Mouse (Mus musculus) gastrocnemius, adult 2 months (tissue): ENCODE results near the gene Ppdpf. TPM values are rescaled to one million over a fixed set of nuclear protein-coding genes. Genes with fewer than 3 reads are reported as not detected.
"Not testable (repeated sequence)": the region's sequence is repeated elsewhere in the genome, so short reads cannot be mapped to it uniquely, and the experiment has no call there.

Experiments used
- DNase-seq: peaks from one replicate; pipeline ENCODE4 v3.0.0; 2022
- H3K27ac ChIP-seq: fragments of 200-600 bp; 2 replicates; pipeline ENCODE4 v1.8.1; 2022; ENCODE audit warnings: mild to moderate bottlenecking
- H3K4me3 ChIP-seq: fragments of 200-600 bp; 2 replicates; pipeline ENCODE4 v1.8.1; 2022; ENCODE audit warnings: mild to moderate bottlenecking, moderate library complexity
- CTCF ChIP-seq: fragments of 200-600 bp; IDR thresholded peaks from 2 replicates; pipeline ENCODE4 v1.8.1; 2022; ENCODE audit warnings: antibody characterized with exemption, mild to moderate bottlenecking, moderate library complexity
- intact Hi-C: fragments of 180-260 bp; cut with DNase I; formaldehyde crosslinking; loops from one replicate; pipeline ENCODE4 v1.15.1; 2025
- total RNA-seq, 2 experiments: library from RNA; stranded (reverse); gene quantifications; 2 replicates each; pipeline ENCODE4 v1.2.3; 2021

Gene Ppdpf
- total RNA-seq, 2 experiments from 2014 or later: 39.1 to 46.2 TPM

DNA sequence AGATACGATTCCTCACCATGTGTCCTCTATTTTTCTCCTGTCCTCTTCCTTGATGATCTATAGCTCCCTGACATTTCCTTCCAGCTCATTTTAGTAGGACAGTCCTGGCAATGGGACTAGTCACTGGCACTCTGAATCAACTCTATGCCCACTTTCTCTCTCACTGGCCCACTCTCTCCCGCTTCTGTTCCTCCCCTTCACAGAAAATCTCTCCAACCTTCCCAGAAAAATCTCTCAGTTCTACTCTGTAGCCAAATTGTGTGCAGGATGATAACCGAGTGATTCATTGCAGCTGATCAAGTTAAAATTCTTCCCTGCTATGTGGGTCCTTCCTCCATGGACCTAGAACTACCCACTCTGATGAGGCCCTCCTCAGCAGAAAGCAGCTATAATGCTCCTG is 12.4 kb upstream of the Ppdpf start:
- no peak for TF ChIP-seq CTCF
- DNase-seq: no peak
- Histone ChIP-seq H3K4me3 (no peak overlapping the region), H3K27ac (no peak overlapping the region)
- intact Hi-C loops: no loop called here

DNA sequence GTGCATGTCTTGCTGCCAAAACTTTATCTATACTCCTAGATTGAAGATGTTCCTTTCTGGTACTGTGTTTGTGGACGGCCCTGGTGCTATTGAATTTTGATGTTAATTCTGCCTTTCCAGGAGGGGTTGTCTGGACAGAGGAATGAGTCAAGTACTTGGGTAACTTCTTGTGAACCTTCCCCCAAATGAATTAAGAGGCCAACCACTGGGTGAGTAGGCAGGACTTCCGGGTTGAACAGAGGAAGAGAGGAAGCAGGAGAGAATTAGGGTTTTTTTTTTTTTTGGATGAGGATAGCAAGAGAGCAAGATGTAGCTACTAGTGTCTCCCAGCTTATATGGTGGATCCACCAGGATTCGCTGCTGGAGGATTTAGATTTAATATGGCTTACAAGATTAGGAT is 9.0 kb upstream of the Ppdpf start:
- TF ChIP-seq CTCF: no peak
- intact Hi-C loops: no loop called here
- Histone ChIP-seq H3K4me3 (no peak overlapping the region), H3K27ac (no peak overlapping the region)
- no peak for DNase-seq

DNA sequence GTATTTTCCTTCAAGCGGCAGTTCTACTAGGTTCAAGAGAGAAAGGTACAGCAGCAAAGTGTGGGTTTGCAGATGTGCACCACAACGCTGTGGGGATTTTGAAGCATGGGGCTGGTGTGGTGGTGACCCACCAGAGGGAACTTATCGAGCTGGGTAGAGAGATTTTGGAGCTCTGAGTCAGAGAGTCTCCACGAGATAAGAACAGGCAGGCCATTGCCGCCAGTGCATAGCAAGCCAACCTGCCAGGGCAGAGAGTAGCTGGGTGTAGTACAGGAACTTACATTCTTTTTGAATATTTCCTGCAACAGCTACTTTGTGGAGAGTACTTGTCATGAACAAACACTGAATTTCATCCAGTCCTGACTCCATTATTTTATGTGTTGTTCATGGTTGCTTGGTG is 8.6 kb upstream of the Ppdpf start:
- Histone ChIP-seq H3K27ac (no peak overlapping the region), H3K4me3 (no peak overlapping the region)
- no peak for DNase-seq
- no peak for TF ChIP-seq CTCF
- intact Hi-C loops: no loop called here

GRCm38 (mm10) chr2:181180898-181181297 is 6.1 kb upstream of the Ppdpf start:
- intact Hi-C loops: loop anchor here (10.0 kb wide), 2 partner anchors 64 to 414 kb away; partner anchors contain the start of genes Helz2, Prpf6, Samd10 and Zfp512b
- TF ChIP-seq CTCF: no peak
- DNase-seq: no peak
- Histone ChIP-seq H3K4me3 (no peak overlapping the region), H3K27ac (no peak overlapping the region)

- Histone ChIP-seq H3K4me3 (peak overlapping the region; percentile 78), H3K27ac (peak overlapping the region; percentile 93)
- peak; percentile 100; the same call in 1 of the 2 replicates for TF ChIP-seq CTCF
- peak; percentile 88 for DNase-seq
- intact Hi-C loops: loop anchor here (1.0 to 10.0 kb wide), 5 partner anchors 58 to 408 kb away; partner anchors contain the start of genes Helz2, Prpf6, Rtel1 and Samd10
These were observed 412 bp upstream of the Ppdpf start for GRCm38 (mm10) chr2:181186635-181187034.

- Histone ChIP-seq H3K27ac (peak overlapping the region; percentile 93), H3K4me3 (peak overlapping the region; percentile 78)
- no peak for TF ChIP-seq CTCF
- intact Hi-C loops: loop anchor here (5.0 to 10.0 kb wide), 3 partner anchors 56 to 406 kb away; partner anchors contain the start of genes Helz2, Prpf6, Rtel1 and Samd10
- DNase-seq: no peak
These were observed 1.6 kb downstream of the Ppdpf start for GRCm38 (mm10) chr2:181188681-181189080.

- intact Hi-C loops: loop anchor here (5.0 to 10.0 kb wide), 3 partner anchors 55 to 405 kb away; partner anchors contain the start of genes Helz2, Prpf6, Rtel1 and Samd10
- no peak for DNase-seq
- no peak for TF ChIP-seq CTCF
- H3K4me3 ChIP-seq: no peak overlapping the region
- peak overlapping the region; percentile 93 for H3K27ac ChIP-seq
These were observed 2.3 kb downstream of the Ppdpf start for GRCm38 (mm10) chr2:181189321-181189720.

DNA sequence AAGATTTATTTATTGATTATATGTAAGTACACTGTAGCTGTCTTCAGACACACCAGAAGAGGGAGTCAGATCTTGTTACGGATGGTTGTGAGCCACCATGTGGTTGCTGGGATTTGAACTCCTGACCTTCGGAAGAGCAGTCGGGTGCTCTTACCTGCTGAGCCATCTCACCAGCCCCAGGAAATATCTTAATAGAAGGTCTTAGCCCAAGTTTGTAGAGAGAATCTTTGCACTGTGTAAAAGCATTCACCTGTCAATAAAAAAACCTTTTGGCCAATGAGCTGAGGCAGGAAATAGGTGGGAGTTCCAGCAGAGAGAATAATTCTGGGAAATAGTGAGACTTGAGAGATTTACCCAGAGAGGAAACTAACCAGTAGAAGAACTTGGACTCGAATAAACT is 4.3 kb downstream of the Ppdpf start:
- H3K27ac ChIP-seq, intact Hi-C loops, H3K4me3 ChIP-seq, DNase-seq: not testable (repeated sequence)

GRCm38 (mm10) chr2:181191936-181192335 is 4.9 kb downstream of the Ppdpf start:
- intact Hi-C loops: no loop called here
- TF ChIP-seq CTCF: no peak
- DNase-seq: no peak
- no peak overlapping the region for H3K27ac ChIP-seq
- no peak overlapping the region for H3K4me3 ChIP-seq

GRCm38 (mm10) chr2:181193044-181193443 is 6.0 kb downstream of the Ppdpf start:
- DNase-seq: no peak
- Histone ChIP-seq H3K4me3 (no peak overlapping the region), H3K27ac (no peak overlapping the region)
- intact Hi-C loops: no loop called here
- TF ChIP-seq CTCF: no peak

DNA sequence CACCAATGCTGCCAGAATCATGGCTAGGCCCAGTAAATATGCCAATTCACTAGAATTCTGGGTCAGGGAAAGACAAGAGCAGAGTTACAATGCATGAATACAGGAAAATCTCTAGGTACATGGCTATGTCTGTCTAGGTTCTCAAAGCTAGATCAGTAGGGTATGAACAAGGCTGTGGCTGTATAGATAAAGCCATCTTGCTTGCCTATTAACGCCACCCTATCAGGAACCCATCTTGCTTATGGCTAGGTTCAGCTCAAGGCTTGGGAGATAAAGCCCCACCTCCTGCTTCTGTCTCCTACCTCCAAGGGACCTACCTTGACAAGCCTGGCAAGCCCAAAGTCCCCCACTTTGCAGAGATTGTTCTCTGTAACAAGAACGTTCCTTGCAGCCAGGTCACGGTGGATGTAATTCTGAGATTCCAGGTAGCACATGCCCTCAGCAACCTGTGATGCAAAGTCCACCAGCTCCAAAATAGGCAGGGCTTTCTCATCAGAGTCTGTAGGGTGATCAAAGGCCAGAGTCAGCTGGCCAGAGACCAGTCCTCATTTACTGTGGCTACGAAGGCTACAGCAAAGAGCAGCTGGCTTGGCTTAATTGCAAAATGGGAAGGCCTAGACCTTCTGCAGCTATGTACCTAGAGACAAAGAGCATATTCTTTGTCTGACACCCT is 9.7 kb downstream of the Ppdpf start:
- intact Hi-C loops: no loop called here

DNA sequence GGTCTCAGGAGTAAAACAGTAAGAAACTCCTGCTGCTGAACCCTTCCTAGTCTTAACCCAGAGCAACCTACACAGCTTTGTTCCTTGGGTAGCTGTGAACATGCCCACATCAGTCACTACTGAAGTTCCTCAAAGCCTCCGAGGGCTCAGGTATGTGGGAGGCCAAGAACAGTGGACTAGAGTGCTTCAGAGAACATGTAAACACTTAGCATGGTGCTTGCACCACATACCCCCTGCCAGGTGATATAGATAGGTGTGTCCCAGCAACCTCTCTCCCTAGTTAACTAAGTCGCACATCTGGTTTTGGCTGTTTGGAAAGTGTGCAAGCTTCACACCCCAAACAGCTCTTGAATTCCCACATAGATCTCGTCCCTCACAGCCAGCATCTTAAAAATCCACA is 14.6 kb downstream of the Ppdpf start:
- no peak for DNase-seq
- TF ChIP-seq CTCF: no peak
- intact Hi-C loops: no loop called here
- Histone ChIP-seq H3K4me3 (no peak overlapping the region), H3K27ac (no peak overlapping the region)

More for the DNA sequence above, 9.7 kb downstream of the Ppdpf start:
- Histone ChIP-seq H3K4me3 (no peak overlapping the region), H3K27ac (no peak overlapping the region)
- DNase-seq: no peak
- no peak for TF ChIP-seq CTCF

DNA sequence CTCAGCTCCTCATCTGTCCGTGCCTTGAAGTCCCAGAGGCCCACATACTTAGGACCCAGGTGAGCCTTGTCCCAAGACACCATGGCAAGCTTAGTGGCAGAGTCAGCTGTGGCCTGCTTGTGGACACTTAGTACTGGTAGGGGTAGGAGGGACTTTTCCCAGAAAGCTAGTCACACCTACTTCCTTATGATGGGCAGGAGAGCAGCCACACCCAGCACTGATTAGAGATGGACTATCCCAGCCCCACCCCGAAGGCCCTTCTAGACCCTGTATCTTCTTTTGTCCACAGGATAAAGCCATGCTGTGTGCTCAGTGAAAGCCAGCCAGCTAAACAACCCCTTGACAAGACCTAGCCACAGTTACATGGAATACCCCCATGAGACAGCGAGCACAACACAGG is 15.4 kb downstream of the Ppdpf start, which contains the start of gene Ptk6:
TSS of gene Ptk6 (minus strand) at position 368 of the 400 bp plus-strand sequence.
- no peak for TF ChIP-seq CTCF
- intact Hi-C loops: no loop called here
- Histone ChIP-seq H3K27ac (no peak within 1 kb of the TSS), H3K4me3 (no peak within 1 kb of the TSS)
- no peak for DNase-seq

GRCm38 (mm10) chr2:181202886-181203285 is 15.8 kb downstream of the Ppdpf start:
- no peak for DNase-seq
- TF ChIP-seq CTCF: no peak
- intact Hi-C loops: no loop called here
- Histone ChIP-seq H3K27ac (no peak overlapping the region), H3K4me3 (no peak overlapping the region)
